Mouse (Mus musculus) E14TG2a.4 (cell line): ENCODE measurements around the gene Dnaic1.

Source experiments
- CTCF ChIP-seq: conservative IDR thresholded peaks from 2 replicates; pipeline ENCODE4 v1.5.1; 2014; ENCODE audit warnings: low read length
- NANOG ChIP-seq: IDR thresholded peaks from 2 replicates; pipeline ENCODE4 v1.6.1; 2014; ENCODE audit warnings: borderline replicate concordance, low read length, mixed read lengths

DNA sequence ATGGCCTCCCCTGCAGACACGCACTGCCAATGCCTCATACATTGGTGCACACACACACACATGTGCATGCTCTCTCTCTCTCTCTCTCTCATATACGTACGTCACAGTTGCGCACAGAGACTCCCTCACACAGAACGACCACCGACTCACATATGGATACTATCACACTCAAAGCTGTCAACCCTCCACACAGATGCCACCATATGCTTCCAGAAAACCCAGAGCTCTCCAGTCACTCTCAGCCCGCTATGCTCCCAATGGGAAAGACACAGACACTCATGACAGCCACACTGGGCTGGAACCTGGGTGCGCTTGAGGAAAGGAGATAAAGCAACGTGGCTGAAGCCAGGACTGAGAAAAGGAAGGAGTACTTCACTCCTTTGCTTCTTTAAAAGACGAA is 112.4 kb downstream of the Dnaic1 start:
- no peak for TF ChIP-seq CTCF
- TF ChIP-seq NANOG: no peak
